Mouse (Mus musculus) cerebellum, adult 11 months (tissue): ENCODE results near the gene Gsdma.

Experiments used
- DNase-seq: peaks from one replicate; pipeline ENCODE4 v3.0.0; 2022

The Gsdma gene

GRCm38 (mm10) chr11:98681786-98682745 lies 17.9 kb downstream of the Gsdma start, which contains the start of gene Psmd3:
Psmd3 (plus strand) TSS chr11:98682554.
- peak; percentile 95 for DNase-seq

DNA sequence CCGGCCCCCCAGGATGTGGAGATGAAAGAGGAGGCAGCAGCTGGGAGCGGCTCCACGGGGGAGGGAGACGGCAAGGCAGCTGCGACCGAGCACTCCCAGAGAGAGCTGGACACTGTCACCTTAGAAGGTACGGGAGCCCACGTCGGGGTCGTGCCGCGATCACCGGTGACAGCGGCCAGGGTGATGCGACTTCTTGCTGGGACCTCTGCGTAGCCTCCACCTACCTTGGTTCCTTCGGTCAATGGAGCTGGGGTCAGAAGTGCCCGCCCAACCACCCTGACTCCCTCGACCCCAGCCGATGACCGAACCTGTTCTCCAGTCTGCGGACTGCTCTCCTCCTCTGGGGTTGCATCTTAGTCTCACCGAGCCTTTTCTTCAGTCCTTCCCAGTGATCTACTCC lies 18.7 kb downstream of the Gsdma start:
- DNase-seq, result no peak

- DNase-seq, result no peak
These were observed 21.5 kb downstream of the Gsdma start for GRCm38 (mm10) chr11:98685642-98686041.

DNA sequence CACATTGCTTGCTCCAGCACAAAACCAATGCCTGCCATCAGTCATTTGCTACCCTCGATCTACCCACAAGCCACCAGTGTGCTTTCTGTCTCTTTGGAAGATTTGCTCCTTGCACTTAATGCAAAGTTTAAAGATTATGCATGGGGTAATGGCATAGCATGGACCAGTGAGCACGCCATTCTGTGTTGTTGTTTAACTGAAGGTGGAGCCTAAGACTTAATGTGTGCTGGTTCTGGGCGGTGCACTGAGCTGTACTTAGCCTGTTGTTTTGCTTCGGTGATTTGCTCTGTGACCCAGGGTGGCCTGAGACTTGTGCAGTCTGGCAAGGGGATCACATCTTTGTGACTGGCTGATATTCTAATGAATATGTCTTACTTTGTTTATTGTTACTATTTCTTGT lies 22.8 kb downstream of the Gsdma start:
- no peak for DNase-seq

GRCm38 (mm10) chr11:98688009-98688408 lies 23.9 kb downstream of the Gsdma start:
- DNase-seq, result no peak

DNA sequence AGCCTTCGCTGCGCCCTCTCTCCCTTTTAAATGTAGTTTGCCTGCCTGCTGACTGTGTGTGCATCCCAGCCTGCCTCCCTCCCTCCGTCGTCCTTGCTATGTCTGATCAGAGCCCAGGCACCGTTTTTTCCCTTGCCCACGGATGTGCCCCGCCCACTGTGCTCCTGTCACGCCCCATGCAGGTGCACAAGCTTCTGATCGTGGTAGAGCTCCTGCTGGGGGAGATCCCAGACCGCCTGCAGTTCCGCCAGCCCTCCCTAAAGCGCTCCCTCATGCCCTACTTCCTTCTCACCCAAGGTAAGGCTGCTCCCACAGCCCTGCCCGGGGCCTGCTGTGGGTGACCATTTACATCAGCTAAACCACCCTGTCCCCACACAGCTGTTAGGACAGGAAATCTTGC lies 29.1 kb downstream of the Gsdma start:
- DNase-seq, result no peak

DNA sequence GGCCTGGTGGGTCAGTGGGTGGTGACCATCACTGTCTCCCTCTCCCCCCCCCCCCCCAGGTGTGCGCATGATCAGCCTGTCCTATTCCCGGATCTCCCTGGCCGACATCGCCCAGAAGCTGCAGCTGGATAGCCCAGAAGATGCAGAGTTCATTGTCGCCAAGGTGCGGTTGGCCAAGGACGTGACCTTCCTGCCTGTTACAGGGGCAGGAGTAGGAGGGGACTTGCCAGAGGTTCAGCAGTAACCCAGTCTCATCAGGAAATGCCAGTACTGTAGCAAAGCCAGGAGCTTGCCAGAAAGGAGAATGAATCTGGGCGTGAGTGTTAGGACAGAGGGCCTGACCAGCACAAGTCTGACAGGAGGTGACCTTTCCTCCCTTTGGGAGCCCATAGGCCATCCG lies 29.6 kb downstream of the Gsdma start:
- no peak for DNase-seq

GRCm38 (mm10) chr11:98694301-98694700 lies 30.1 kb downstream of the Gsdma start:
- no peak for DNase-seq

DNA sequence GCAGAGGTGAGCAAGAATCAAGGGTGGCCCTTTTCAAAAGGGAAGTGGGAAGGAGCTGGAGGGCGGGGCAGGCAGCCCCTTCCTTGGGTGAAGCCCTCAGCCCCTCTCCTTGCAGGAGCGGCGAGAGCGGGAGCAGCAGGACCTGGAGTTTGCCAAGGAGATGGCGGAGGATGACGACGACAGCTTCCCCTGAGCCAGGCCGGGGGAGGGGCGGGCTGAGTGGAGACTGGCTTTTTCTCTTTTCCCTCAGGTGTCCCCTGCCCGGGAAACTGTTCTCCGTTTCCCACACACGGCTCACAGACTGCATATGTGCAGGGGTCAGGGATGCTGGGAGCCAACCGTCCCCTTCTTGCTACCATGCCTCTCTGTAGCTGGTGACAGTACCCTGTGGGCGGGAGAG lies 31.3 kb downstream of the Gsdma start:
- no peak for DNase-seq

DNA sequence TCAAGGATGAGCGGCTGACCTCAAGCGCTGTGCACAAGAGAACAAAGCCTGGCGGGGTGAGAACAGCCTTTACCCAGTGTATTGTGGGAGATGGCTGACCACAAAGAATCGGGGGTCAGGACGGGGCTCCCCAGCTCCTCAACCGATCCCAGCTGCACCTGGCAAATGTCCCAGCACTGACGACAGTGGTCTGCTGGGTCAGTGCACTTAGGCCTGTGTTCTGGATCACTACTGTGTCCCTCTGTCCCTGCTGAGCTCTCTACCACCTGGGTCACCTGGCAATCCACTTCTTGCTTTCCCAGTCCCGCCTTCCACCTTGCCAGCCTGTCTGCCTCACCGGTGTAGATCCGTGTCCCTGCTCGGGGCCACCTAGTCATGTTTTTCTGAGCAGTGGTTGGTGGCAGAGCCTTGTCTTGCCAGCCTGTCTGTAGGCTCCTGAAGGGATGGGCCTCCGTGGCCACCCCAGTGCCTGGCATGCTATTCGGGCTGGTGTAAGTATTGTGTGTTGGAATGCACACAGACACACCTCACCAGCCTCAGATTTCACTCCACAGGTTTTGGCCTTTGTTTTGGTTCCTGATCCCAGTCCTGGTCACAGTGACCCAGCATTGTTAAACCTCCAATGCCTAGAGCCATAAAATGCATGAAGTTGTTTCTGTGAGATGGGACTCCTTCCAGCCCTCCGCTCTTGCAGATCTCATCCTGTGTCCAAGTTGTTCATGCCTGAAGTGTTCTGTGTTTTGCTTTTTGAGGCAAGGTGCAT lies 32.5 kb downstream of the Gsdma start:
- no peak for DNase-seq

GRCm38 (mm10) chr11:98697225-98697624 lies 33.1 kb downstream of the Gsdma start:
- no peak for DNase-seq

DNA sequence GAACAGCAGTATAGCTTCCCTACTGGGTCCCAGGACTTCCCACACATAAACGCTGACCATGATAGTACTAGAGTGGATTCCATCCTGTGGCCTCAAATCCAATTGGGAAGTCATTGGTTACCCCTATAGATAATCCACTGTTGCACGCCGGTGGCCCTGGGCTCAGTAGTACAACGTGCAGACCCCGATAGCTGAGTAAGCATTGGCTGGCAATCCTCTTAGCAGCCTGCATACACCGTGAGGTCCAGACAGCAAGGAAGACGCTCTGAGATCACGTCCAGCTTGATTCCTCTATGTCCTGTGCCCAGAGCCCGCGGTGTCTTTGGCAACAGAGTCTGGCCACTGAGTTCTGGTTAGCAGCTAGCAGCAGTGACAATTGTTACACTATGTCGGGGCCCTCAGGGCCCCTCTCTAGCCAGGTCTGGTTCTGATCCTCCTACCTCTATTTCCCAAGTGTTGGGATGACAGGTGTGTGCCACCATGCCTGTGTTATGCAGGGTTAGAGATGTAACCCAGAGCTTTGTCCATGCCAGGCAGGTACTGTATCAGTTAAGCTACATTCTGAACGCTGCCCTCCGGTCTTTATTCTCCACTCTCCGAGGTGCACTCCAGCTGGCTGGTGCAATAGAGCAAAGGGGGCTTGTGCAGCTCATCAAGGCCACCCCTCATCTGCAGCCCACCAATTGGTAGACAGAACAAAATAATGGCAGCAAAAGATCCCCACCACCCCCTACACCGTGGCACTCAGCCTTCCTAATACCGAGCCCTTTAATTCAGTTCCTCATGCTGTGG lies 34.9 kb downstream of the Gsdma start:
- no peak for DNase-seq

GRCm38 (mm10) chr11:98699911-98700310 lies 35.8 kb downstream of the Gsdma start:
- DNase-seq, result peak; percentile 77

- DNase-seq, result no peak
These were observed 37.1 kb downstream of the Gsdma start, which contains the start of gene Csf3 for GRCm38 (mm10) chr11:98701213-98701670. Csf3 (plus strand) TSS chr11:98701263.

GRCm38 (mm10) chr11:98702323-98702722 lies 38.2 kb downstream of the Gsdma start:
- DNase-seq, result no peak

- no peak for DNase-seq
These were observed 40.9 kb downstream of the Gsdma start for GRCm38 (mm10) chr11:98705021-98705420.

GRCm38 (mm10) chr11:98707401-98708281 lies 43.5 kb downstream of the Gsdma start:
- DNase-seq, result no peak

DNA sequence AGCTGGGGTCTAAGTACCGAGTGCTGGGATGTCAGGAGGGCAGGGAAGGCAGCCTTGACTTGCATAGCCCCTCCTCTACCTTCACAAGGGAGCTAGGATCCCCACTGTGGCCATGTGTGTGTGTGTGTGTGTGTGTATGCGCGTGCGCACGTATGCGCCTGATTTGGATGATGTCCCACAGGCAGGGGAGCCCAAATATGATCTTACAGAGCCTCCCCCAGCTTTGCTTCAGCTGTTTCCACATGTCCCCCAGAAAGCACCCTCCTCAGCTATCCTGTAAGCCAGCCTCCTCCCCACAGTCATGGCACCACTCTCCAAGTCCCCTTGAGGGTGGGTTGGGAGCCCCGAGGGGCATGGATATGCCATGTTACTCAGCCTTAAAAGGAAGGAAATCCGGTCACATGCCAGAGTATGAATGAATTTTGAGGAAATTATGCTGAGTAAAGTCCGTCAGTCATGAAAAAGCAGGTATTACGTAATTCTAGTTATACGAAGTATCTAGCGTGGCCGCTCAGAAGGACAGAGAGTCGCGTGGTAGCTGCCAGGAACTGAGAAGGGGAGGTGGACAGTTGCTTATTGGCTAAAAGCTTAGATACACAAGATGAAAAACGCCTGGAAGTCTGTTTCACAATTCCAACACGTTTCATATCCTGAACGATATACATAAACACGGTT lies 44.3 kb downstream of the Gsdma start:
- DNase-seq, result no peak

- no peak for DNase-seq
These were observed 45.0 kb downstream of the Gsdma start for GRCm38 (mm10) chr11:98709001-98709741.

DNA sequence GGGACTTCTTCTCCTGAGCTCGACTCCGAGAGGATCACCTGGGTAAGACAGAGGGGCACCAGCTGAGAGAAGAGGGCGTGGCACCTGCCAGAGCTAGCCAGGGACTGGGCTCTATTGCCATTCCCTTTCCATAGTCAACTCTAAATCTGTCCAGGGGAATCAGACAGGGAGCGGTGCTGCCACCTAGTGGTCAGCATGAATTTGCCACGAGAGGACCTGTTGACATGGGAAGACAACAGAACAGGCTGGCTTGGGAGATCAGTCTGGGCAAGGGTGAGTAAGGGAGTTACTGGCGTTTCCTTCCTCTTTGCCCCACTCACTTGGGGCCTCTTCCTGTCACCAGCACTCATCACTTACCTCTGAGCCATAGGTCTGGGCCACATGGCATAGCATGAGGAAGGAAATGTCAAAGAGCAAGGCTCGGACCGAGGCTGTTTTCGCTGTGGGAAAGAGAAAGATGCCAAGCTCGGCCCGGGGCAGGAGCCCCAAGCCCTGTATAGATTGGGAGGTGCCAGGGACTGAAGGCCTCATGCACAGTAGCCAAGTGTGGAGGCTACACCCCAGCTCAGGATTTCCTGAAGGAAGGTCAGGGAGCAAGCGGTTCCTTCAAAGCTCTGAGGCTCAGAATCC lies 46.4 kb downstream of the Gsdma start:
- DNase-seq, result peak; percentile 73
